Mouse (Mus musculus) c-Kit-negative CD71-positive TER-119-positive erythroid progenitor cells, embryonic 14.5 days (primary cell): ENCODE results near the gene Zer1.

Experiments
- DNase-seq: peaks from one replicate; pipeline ENCODE4 v3.0.0-alpha.2; 2013; ENCODE audit warnings: low read depth, low spot score

The Zer1 gene

GRCm38 (mm10) chr2:30128789-30129188, 4.4 kb upstream of the Zer1 start:
- DNase-seq: no peak

DNA sequence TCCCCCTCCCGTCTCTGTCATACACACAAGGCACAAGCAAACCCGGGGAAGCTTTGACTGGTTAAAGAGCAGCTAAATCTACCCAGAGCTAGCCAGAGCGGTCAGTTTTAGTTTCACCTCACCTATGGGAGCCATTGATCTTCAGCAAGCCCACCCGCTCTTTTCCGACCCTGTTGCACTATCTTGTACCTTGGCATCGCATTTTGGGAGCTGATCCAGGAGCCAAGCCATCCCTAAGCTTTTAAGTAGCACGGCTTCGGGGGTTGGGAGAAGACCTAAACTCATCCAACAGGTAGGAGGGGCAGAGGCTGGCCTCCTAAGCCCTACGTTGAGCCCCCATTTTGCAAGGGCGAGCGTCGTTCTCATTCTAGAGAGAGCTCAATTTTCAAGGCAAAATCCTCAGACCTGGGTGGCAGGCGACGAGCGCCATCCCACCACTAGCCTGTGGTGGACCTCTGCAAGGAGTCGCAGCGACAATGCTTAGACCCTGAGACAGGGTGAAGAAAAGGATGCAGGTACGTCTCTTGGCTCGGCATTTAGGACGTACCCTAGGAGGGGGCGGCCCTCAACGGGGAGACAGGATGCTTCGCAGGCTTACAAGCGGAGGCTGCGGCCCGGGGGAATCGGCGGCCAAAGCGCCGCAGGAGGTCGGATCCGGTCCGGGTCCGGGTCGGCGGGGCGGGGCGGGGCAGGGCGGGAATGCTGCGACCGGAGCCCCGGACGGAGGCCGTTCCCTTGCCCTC, 485 bp downstream of the Zer1 start:
- DNase-seq: no peak

DNA sequence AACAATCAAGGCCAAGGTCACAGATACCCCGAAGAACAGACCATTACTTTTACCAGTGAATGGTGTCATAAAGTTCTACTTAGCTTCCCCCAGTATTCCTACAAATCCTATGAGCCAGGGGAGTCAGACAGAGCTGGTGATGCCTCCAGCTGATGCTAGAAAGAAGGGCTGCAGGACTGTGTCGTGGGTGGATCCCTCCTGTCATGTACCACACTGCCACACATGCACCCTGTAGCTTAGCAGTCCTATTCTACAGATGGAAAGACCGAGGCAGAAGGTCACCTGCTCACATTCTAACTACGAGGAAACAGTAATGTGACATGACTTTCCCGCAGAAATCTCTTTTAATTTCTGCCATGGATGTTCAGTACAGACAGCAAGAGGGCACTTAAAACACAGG, 1.6 kb downstream of the Zer1 start:
- no peak for DNase-seq

DNA sequence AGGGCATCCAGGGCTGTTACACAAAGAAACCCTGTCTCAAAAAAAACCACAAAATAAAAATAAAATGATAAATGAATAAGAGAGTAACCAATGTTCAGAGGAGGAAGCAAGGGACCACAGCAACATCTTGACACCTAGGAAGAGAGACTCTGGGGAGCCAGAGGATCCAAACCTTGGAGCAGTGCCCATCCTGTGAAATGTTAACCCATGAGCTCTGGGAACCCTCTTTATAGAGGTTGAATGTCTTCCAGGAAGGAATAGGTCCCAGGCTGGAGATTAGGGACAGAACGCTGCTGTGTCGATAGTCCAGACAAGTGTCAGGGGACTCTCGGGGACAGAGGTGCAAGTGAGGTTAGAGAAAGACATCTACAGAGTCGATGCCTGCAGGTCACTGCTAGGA, 4.1 kb downstream of the Zer1 start:
- no peak for DNase-seq

DNA sequence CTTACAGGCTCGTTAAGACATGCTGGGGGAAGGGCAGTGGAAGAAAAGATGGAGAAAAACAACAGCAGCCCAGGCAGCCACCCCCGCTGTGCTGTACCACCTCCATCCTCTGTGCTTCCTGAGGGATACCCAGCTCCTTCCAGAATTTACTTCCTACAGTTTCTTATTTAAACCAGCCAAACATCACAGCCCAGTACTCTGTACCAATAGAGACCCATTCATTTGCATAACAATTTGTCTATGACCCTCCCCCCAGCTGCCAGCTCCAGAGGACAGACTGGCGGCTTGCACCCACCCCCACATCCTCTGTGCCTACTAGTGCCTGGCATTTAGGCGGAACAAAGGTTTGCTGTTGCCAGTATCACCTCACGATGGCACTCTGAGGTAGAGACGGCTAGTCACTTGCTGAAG, 4.7 kb downstream of the Zer1 start:
- DNase-seq: no peak

DNA sequence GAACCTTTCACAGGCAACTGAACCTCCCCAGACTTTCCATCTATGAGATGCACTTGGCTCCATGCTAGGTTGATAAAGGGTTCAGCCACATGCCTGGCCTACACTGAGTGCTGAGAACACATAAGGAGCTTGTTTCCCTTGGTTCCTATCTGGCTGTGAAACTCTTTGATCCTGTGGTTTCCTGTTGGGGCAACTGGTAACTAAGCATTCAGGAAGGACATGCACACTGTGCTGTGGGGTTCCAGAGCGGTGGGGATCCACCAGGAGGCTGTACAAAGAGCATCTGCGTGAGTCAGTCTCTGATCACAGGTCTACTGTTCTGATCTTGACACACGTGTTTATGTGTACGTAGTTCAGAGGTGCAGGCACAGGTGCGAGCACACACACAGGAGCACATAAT, 11.8 kb downstream of the Zer1 start:
- no peak for DNase-seq

DNA sequence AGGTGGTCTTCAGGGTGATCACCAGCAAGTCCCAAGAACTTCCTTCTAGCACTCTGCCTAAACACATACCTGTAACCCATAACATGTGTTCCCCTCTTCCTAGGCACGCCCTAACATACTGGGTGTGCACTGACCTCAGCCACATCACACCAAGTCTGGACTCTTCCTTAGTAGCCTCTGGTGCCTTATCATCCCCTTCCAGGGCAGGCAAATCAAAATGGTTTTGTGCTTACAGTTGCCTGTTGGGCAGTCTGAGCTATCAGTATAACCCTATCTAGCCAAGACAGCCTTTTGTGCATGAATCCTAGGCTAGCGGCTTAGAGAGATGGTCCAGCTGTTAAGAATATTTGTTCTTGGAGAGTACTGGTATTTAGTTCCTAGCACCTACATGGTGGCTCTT, 12.9 kb downstream of the Zer1 start:
- no peak for DNase-seq

DNA sequence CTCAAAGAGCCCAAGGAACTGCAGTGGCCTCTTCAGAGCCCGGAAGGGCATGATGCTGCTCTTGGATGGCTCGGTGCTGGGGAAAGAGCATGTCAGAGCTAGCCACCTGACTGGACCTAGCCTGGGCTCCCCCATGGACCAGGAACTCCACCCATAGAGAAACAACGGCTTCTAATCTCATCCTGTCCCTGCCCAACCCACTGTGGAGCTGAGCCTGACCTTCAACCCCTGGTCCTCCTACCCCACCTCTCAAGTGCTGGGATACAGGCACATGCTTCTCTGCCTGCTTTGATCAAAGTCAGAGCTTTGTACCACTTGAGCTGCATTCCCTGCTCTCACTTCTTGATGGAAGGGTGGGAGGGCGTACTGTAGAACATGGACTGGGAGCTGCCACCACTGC, 16.1 kb downstream of the Zer1 start:
- no peak for DNase-seq

GRCm38 (mm10) chr2:30107646-30108045, 16.7 kb downstream of the Zer1 start:
- DNase-seq: no peak

GRCm38 (mm10) chr2:30106364-30106763, 18.0 kb downstream of the Zer1 start:
- DNase-seq: peak; percentile 31

- no peak for DNase-seq
Measured at GRCm38 (mm10) chr2:30100214-30100613, 24.2 kb downstream of the Zer1 start.

GRCm38 (mm10) chr2:30095882-30096527, 28.4 kb downstream of the Zer1 start:
- no peak for DNase-seq

DNA sequence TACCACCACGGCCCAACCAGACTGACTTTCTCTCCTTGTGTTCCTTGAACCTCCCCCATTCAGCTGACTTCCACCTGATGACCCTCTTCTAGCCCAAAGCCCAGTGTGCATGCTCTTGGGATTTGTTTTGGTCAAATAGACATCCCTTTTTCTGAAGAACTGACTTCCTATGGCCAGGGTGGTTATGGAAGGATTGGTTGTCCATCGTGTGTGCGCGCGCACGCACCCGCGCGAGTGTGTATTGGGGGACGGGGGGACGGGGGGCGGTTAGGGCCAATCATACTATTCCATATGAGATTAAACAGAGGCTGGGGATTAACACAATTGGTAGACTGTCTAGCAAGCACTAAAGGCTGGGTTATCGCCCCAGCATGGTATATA, 30.2 kb downstream of the Zer1 start:
- DNase-seq: no peak

GRCm38 (mm10) chr2:30093471-30094207, 30.7 kb downstream of the Zer1 start, which contains the start of gene Zdhhc12:
Gene Zdhhc12, minus strand, starts transcription at chr2:30093648.
- peak; percentile 87 for DNase-seq

DNA sequence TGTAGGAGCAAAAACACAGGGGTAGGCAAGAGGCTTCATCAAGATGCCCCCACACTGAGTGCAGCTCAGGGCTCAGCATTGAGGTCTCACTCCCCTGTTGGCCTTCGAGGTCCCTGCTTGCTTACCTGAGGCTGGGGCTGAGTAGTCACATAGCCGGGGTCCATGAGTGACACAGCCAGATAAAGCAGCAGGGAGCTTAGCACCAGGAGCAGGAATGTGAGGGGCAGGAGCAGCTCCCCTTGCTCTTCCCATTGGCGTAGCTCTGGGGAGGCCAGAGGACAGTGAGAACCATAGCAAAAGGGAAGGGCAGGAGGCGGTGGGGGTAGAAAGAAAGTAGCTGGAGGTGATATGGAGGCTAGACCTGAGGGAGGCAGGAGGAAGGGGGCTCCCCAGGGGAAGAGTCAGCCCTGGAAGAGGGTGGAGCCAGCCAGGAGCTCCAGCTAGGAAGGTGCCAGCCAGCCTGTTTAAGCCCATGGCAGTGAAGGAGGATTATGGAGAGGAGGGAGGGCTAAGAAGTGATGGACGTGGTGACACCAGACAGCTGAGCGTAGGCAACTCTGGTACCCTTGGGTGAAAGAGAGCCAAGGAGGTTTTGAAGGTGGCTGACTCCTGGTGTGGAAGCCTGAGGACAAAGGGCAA, 32.0 kb downstream of the Zer1 start:
- DNase-seq: no peak

- no peak for DNase-seq
Measured at GRCm38 (mm10) chr2:30091521-30091920, 32.9 kb downstream of the Zer1 start.

DNA sequence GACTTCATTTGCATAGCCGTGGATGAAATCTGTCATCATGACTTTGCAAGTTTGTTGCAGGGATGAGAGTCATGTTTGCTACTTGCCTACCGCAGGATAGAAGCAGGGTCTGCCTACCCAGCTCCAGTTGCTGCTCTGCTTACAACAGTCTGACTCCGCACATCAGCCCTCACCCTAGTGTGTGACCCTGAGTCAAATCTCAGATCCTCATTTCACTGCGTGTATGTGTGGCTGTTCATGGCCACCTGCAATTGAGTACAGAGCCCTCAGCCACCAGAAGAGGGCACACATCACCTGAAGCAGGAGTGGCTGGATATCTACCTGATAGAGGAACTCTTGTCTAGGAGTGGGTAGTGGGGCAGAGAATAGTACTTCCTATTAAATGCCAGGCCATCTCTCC, 37.1 kb downstream of the Zer1 start:
- no peak for DNase-seq

GRCm38 (mm10) chr2:30084632-30085031, 39.8 kb downstream of the Zer1 start:
- DNase-seq: no peak

GRCm38 (mm10) chr2:30084113-30084512, 40.3 kb downstream of the Zer1 start:
- DNase-seq: no peak

DNA sequence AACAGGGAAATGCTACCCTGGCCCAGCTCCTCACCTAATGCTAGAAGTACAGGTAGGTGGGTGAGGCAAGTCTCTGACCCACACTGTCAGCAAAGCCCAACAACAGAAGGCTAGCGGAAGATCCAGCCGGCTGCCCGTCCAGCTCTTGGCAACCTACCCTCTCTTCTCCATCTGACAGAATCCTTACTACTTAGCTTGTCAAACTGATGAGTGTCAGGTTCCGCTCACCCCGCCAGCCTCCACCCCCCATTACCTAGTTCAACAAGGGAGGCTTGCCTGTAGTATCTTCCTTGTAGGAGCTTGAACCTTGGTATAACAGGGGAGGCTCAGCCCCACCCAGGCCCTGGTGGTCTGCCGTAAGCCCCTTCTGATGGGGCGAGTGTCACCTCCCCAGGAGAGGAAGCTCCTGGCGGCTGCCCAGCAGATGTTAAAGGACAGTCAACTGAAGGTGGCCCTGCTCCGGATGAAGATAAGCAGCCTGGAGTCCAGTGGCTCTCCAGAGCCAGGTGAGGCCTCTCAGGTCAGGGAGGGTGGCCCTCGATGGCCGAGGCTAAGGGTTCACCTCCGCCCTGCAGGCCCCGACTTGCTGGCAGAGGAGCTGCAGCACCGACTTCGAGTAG, 44.1 kb downstream of the Zer1 start:
- DNase-seq: no peak

- no peak for DNase-seq
Measured at GRCm38 (mm10) chr2:30078760-30079159, 45.6 kb downstream of the Zer1 start.

GRCm38 (mm10) chr2:30078349-30078712, 46.1 kb downstream of the Zer1 start:
- no peak for DNase-seq
